8 mouse cellular contexts compared by ENCODE assay signal in genomic region chr19:44069121-44069913, GRCm38 (mm10). TPM values are rescaled to one million over a fixed set of nuclear protein-coding genes. Genes with fewer than 3 reads are reported as not detected.
DNase-seq lines count a peak whose midpoint lies in the region; ATAC-seq and TF ChIP-seq lines count a peak whose summit lies in the region.

Gene Erlin1, minus strand, starts transcription at chr19:44069785.

- peak; percentile 96 for DNase-seq in adrenal gland, postnatal 10 days
- DNase-seq in embryo, embryonic 9.5 days (ENCODE audit: extremely low spot score) = peak; percentile 88
- DNase-seq in gastrocnemius, postnatal 4 days (ENCODE audit: low spot score in 2 of 2) = peak; percentile 86 to 90
- DNase-seq in left cerebral cortex, postnatal 36 days (ENCODE audit: low spot score in 2 of 2) = peak; percentile 90 to 93
- DNase-seq in midbrain, embryonic 10.5 days (ENCODE audit: low spot score) = peak; percentile 87
- peak; percentile 81 to 83 for DNase-seq in right cerebral cortex, postnatal 36 days (ENCODE audit: low spot score in 2 of 2)
- DNase-seq in urinary bladder, postnatal 4 days (ENCODE audit: low spot score in 2 of 2) = peak; percentile 88 to 91

- peak within 1 kb of the TSS; percentile 68 for H3K4me3 ChIP-seq in intestine, postnatal 0 days (ENCODE audit: low read depth, low read length)
- H3K4me3 ChIP-seq in midbrain, embryonic 10.5 days = peak within 1 kb of the TSS; percentile 82

- TF ChIP-seq CTCF in intestine, postnatal 0 days (IDR thresholded peaks at IDR 0.05; ENCODE audit: low read depth) = no peak

- H3K27me3 ChIP-seq in intestine, postnatal 0 days (replicated peaks; ENCODE audit: control insufficient read depth, insufficient read depth, low read length) = no peaks in the 10 kb centered on the region
- H3K27me3 ChIP-seq in midbrain, embryonic 10.5 days (ENCODE audit: low read depth, poor library complexity, severe bottlenecking) = peaks cover 8% of the 10 kb centered on the region; the same call in 1 of the 2 replicates

- H3K36me3 ChIP-seq in intestine, postnatal 0 days (ENCODE audit: control insufficient read depth, insufficient read depth) = peaks cover 8% of the 10 kb centered on the region; the same call in 1 of the 2 replicates
- H3K36me3 ChIP-seq in midbrain, embryonic 10.5 days = peaks cover 12% of the 10 kb centered on the region; the same call in 1 of the 2 replicates

- peak within 1 kb of the TSS; percentile 60 for H3K9ac ChIP-seq in intestine, postnatal 0 days (ENCODE audit: low read depth, low read length)

- no peaks in the 10 kb centered on the region for H3K9me3 ChIP-seq in intestine, postnatal 0 days (ENCODE audit: control insufficient read depth)
- no peaks in the 10 kb centered on the region for H3K9me3 ChIP-seq in midbrain, embryonic 10.5 days (replicated peaks)

- 0 out of 2 replicates have a peak, but pooled peaks cover 4% of the 10 kb centered on the region for H3K4me1 ChIP-seq in intestine, postnatal 0 days (replicated peaks; ENCODE audit: control insufficient read depth, insufficient read depth, low read length)
- peaks cover 23% of the 10 kb centered on the region for H3K4me1 ChIP-seq in midbrain, embryonic 10.5 days

- peak within 1 kb of the TSS; percentile 77 for H3K27ac ChIP-seq in intestine, postnatal 0 days (ENCODE audit: low read depth, low read length)
- H3K27ac ChIP-seq in midbrain, embryonic 10.5 days (replicated peaks) = peak within 1 kb of the TSS; percentile 86

- peak; percentile 67 for ATAC-seq in intestine, postnatal 0 days

- intact Hi-C loops in left cerebral cortex, postnatal 36 days (cut with DNase I) = no loop called here

- peak within 1 kb of the TSS; percentile 88 for H3K4me2 ChIP-seq in intestine, postnatal 0 days (replicated peaks; ENCODE audit: low read depth)

- under 1% methylated on average over 75 of the region's 75 CpGs for WGBS in intestine, postnatal 0 days
- WGBS in midbrain, embryonic 10.5 days = under 1% methylated on average over 75 of the region's 75 CpGs

RNA-seq across cellular contexts. Expression of gene Erlin1, which starts in this region (rescaled TPM):
- 10 to 100 TPM; 19.3 to 20.0 TPM for total RNA-seq in adrenal gland, postnatal 10 days (2021)
- total RNA-seq in gastrocnemius, postnatal 4 days (2021) = 10 to 100 TPM; 12.5 to 16.2 TPM
- polyA plus RNA-seq in intestine, postnatal 0 days (2015; fragmentation: Nextera tagmentation; extraction: Ambion mirVana) = 21.0 and 24.3 TPM in 2 replicates
- total RNA-seq in left cerebral cortex, postnatal 36 days (2021) = 10 to 100 TPM; 20.8 to 23.2 TPM
- 22.2 and 23.6 TPM in 2 replicates for polyA plus RNA-seq in midbrain, embryonic 10.5 days (2016; fragmentation: Nextera tagmentation; extraction: Ambion mirVana)

Comparison
In these comparisons a context has a peak if more than half of its experiments do, and no peak if none do; other contexts are left out.
1. Peak in every context shown above with its lines: DNase-seq, ATAC-seq, H3K4me3 ChIP-seq and H3K27ac ChIP-seq.